Mouse (Mus musculus) kidney, adult 2 months (tissue): Measurements from ENCODE around the gene Ahcyl1.

ENCODE experiments used
- CTCF ChIP-seq: fragments of 200-500 bp; conservative IDR thresholded peaks from 2 replicates; pipeline ENCODE4 v1.5.1; 2011; ENCODE audit warnings: low read depth, mild to moderate bottlenecking, control low read depth, low read length, moderate library complexity, mixed read lengths; ENCODE audit not compliant: insufficient read depth, insufficient read length
- POLR2A ChIP-seq: fragments of 200-500 bp; IDR thresholded peaks from one replicate; pipeline ENCODE4 v1.6.1; 2011; ENCODE audit warnings: low read depth, low read length, control low read depth

- no peak for TF ChIP-seq CTCF
- no peak for TF ChIP-seq POLR2A
Observed at GRCm38 (mm10) chr3:107686276-107686977, 9.9 kb downstream of the Ahcyl1 start.
